Mouse (Mus musculus) T-helper 2 cell (primary cell): Measurements from ENCODE around the gene Cdh1.
"Not testable (repeated sequence)": the region's sequence is repeated elsewhere in the genome, so short reads cannot be mapped to it uniquely, and the experiment has no call there.

Experiments used
- in situ Hi-C: fragments of 300-600 bp; cut with MboI, MseI; formaldehyde crosslinking; loops from one replicate; pipeline ENCODE4 v1.15.1; 2025; ENCODE audit warnings: high pct_unique_total_duplicates

The Cdh1 gene

GRCm38 (mm10) chr8:106603131-106603819, at the start of gene Cdh1:
Gene Cdh1, plus strand, starts transcription at chr8:106603351.
- in situ Hi-C loops = no loop called here

GRCm38 (mm10) chr8:106554011-106554410, 49.1 kb upstream of the Cdh1 start:
- in situ Hi-C loops = no loop called here

- in situ Hi-C loops = no loop called here
Measured at GRCm38 (mm10) chr8:106556068-106556645, 47.0 kb upstream of the Cdh1 start.

- in situ Hi-C loops = loop anchor here (5.0 kb wide), 1 partner anchor 87 kb away; no protein-coding TSS in a partner anchor
Measured at GRCm38 (mm10) chr8:106559844-106560243, 43.3 kb upstream of the Cdh1 start.

- in situ Hi-C loops = loop anchor here (5.0 kb wide), 1 partner anchor 86 kb away; no protein-coding TSS in a partner anchor
Measured at GRCm38 (mm10) chr8:106561097-106561865, 41.9 kb upstream of the Cdh1 start.

GRCm38 (mm10) chr8:106563691-106564182, 39.4 kb upstream of the Cdh1 start:
- in situ Hi-C loops = loop anchor here (5.0 kb wide), 1 partner anchor 84 kb away; no protein-coding TSS in a partner anchor

GRCm38 (mm10) chr8:106569006-106569405, 34.1 kb upstream of the Cdh1 start:
- in situ Hi-C loops = no loop called here

GRCm38 (mm10) chr8:106570386-106570785, 32.8 kb upstream of the Cdh1 start:
- in situ Hi-C loops = no loop called here

- in situ Hi-C loops = no loop called here
Measured at GRCm38 (mm10) chr8:106571551-106572172, 31.5 kb upstream of the Cdh1 start.

- in situ Hi-C loops = not testable (repeated sequence)
Measured at GRCm38 (mm10) chr8:106572175-106572574, 31.0 kb upstream of the Cdh1 start.

- in situ Hi-C loops = not testable (repeated sequence)
Measured at GRCm38 (mm10) chr8:106573168-106573567, 30.0 kb upstream of the Cdh1 start, which contains the start of gene Gm10073. Gene Gm10073, minus strand, starts transcription at chr8:106573461.

GRCm38 (mm10) chr8:106574283-106574682, 28.9 kb upstream of the Cdh1 start:
- in situ Hi-C loops = no loop called here

- in situ Hi-C loops = no loop called here
Measured at GRCm38 (mm10) chr8:106576849-106577555, 26.1 kb upstream of the Cdh1 start.

GRCm38 (mm10) chr8:106579510-106579909, 23.6 kb upstream of the Cdh1 start:
- in situ Hi-C loops = no loop called here

- in situ Hi-C loops = no loop called here
Measured at GRCm38 (mm10) chr8:106581344-106582088, 21.6 kb upstream of the Cdh1 start.

GRCm38 (mm10) chr8:106584942-106585670, 18.0 kb upstream of the Cdh1 start:
- in situ Hi-C loops = no loop called here

GRCm38 (mm10) chr8:106585671-106586037, 17.5 kb upstream of the Cdh1 start:
- in situ Hi-C loops = no loop called here

- in situ Hi-C loops = no loop called here
Measured at GRCm38 (mm10) chr8:106586896-106587295, 16.3 kb upstream of the Cdh1 start.
